Mouse (Mus musculus) midbrain, embryonic 15.5 days (tissue): ENCODE data around the gene Gm11939. TPM values are rescaled to one million over a fixed set of nuclear protein-coding genes. Genes with fewer than 3 reads are reported as not detected.

Experiments used
- ATAC-seq: fragments of 200-750 bp; cut with Nextera tagmentation; replicated peaks from 2 replicates; pipeline ENCODE4 v1.8.0; 2017; ENCODE audit warnings: moderate TSS enrichment
- H3K27ac ChIP-seq: fragments of 300-500 bp; sonication (generic); 2 replicates; pipeline ENCODE4 v1.5.1; 2015; ENCODE audit warnings: mild to moderate bottlenecking, inconsistent platforms
- H3K27me3 ChIP-seq: fragments of 300-500 bp; sonication (generic); replicated peaks from 2 replicates; pipeline ENCODE4 v1.6.1; 2015; ENCODE audit warnings: inconsistent platforms
- H3K36me3 ChIP-seq: fragments of 300-500 bp; sonication (generic); replicated peaks from 2 replicates; pipeline ENCODE4 v1.6.1; 2015; ENCODE audit warnings: inconsistent platforms
- H3K4me1 ChIP-seq: fragments of 300-500 bp; sonication (generic); 2 replicates; pipeline ENCODE4 v1.6.1; 2015; ENCODE audit warnings: inconsistent platforms
- H3K4me2 ChIP-seq: fragments of 300-500 bp; sonication (generic); 2 replicates; pipeline ENCODE4 v1.6.1; 2015; ENCODE audit warnings: inconsistent platforms, mild to moderate bottlenecking, moderate library complexity
- H3K4me3 ChIP-seq: fragments of 300-500 bp; sonication (generic); 2 replicates; pipeline ENCODE4 v1.5.1; 2015; ENCODE audit warnings: mild to moderate bottlenecking, inconsistent platforms
- H3K9ac ChIP-seq: fragments of 300-500 bp; sonication (generic); 2 replicates; pipeline ENCODE4 v1.6.1; 2015; ENCODE audit warnings: mild to moderate bottlenecking, inconsistent platforms
- H3K9me3 ChIP-seq: fragments of 300-500 bp; sonication (generic); 2 replicates; pipeline ENCODE4 v1.6.1; 2016; ENCODE audit warnings: inconsistent platforms
- WGBS: fragments of 180-500 bp; shearing (Covaris S2); methylation state at CpG from one replicate; pipeline ENCODE4 v1.1.7; 2015; ENCODE audit warnings: mixed read lengths; 5-methylcytosine and 5-hydroxymethylcytosine counted together
- polyA plus RNA-seq: library from polyadenylated mRNA; unstranded; fragments of >200 nt; fragmentation: Nextera tagmentation; extraction: Ambion mirVana; gene quantifications from 2 replicates; pipeline ENCODE4 v1.2.1, GENCODE M21; 2015

Gm11939 gene
- polyA plus RNA-seq, 1 experiment from 2014 or later = not detected

- no peak overlapping the region for H3K4me2 ChIP-seq
- H3K27ac ChIP-seq = no peak overlapping the region
- H3K4me3 ChIP-seq = no peak overlapping the region
- no peak for ATAC-seq
- H3K4me1 ChIP-seq = no peaks in the 10 kb centered on the region
- H3K27me3 ChIP-seq = no peaks in the 10 kb centered on the region
- WGBS = 85% methylated on average over 3 of the region's 3 CpGs
- H3K9me3 ChIP-seq = no peaks in the 10 kb centered on the region
- no peaks in the 10 kb centered on the region for H3K36me3 ChIP-seq
- no peak overlapping the region for H3K9ac ChIP-seq
Observed at GRCm38 (mm10) chr11:99557976-99558745, 1.1 kb downstream of the Gm11939 start.

GRCm38 (mm10) chr11:99556753-99557152 lies 2.5 kb downstream of the Gm11939 start, which contains the start of gene Krtap3-2:
TSS of gene Krtap3-2 (minus strand) at chr11:99556853.
- ATAC-seq = no peak
- Histone ChIP-seq H3K9ac (no peak within 1 kb of the TSS), H3K36me3 (no peaks in the 10 kb centered on the region), H3K4me2 (no peak within 1 kb of the TSS), H3K9me3 (no peaks in the 10 kb centered on the region), H3K27me3 (no peaks in the 10 kb centered on the region), H3K4me3 (no peak within 1 kb of the TSS), H3K4me1 (no peaks in the 10 kb centered on the region), H3K27ac (no peak within 1 kb of the TSS)
- 85% methylated on average over 2 of the region's 2 CpGs for WGBS

DNA sequence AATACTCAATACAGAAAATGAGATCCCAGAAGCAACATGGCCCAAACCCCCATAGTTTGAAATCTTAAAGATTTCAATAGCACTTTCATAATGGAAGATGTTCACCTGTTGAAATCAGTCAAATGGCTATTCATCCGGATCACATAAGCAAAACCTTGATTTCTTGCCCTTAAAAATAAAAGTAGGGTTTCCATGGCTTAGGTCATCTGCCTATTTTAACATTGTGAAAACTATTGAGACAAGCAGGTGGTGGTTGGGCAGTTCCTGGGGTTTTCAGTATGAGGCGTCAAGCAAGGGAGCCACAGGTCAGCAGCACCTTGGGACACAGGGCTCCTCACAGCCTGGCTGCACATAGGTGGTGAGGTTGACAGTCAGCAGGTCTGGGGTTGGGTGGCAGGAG lies 3.1 kb downstream of the Gm11939 start:
- Histone ChIP-seq H3K36me3 (no peaks in the 10 kb centered on the region), H3K9me3 (no peaks in the 10 kb centered on the region), H3K4me3 (no peak overlapping the region), H3K9ac (no peak overlapping the region), H3K4me1 (no peaks in the 10 kb centered on the region), H3K27ac (no peak overlapping the region), H3K27me3 (no peaks in the 10 kb centered on the region), H3K4me2 (no peak overlapping the region)
- no peak for ATAC-seq
- WGBS = 90% methylated on average over 2 of the region's 2 CpGs

DNA sequence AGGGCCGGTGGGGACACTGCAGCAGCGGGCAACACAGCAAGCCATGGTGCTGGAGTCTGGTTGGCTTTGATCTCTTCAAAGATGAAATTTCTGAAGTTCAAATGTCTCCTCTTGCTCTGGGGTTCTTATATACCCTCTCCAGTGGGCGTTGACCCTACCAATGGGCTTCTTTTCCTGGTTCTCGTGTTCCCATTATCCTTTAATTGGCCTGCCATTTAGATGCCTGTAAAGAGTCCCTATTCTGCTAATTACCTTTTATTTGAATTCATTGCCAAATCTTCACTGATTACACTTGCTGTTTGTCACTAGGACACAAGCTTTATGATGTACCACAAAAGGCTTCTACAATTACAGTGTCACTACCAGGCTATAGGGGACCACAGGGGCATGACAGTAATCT lies 8.5 kb downstream of the Gm11939 start, which contains the start of gene Krtap3-3:
Gene Krtap3-3 (minus strand): TSS at position 101 of the 400 bp plus-strand sequence.
- no peak within 1 kb of the TSS for H3K4me2 ChIP-seq
- 73% methylated on average over 4 of the region's 4 CpGs for WGBS

DNA sequence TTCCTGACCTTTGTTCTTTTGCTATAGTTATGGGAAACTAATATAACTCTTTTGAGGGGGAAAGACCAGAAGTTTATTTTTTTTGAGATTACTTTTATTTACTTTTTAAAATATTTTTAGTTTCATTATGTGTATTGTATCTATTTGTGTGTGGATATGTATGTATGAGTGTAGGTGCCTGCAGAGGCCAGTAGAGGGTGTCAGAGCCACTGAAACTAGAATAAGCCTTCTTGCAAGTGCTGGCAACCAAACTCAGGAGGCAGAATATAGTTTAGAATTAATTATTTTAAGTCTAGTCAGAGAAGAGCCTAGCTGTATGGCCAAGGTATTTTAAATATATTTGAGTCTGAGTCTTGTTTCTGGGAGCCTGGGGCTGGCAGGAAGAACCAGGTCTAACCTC lies 11.4 kb downstream of the Gm11939 start:
- H3K4me1 ChIP-seq = no peaks in the 10 kb centered on the region
- H3K4me3 ChIP-seq = no peak overlapping the region
- H3K4me2 ChIP-seq = no peak overlapping the region
- H3K27ac ChIP-seq = no peak overlapping the region
- no peak overlapping the region for H3K9ac ChIP-seq
- H3K9me3 ChIP-seq = no peaks in the 10 kb centered on the region
- ATAC-seq = no peak
- no peaks in the 10 kb centered on the region for H3K27me3 ChIP-seq
- no peaks in the 10 kb centered on the region for H3K36me3 ChIP-seq

More for the DNA sequence above, 8.5 kb downstream of the Gm11939 start, which contains the start of gene Krtap3-3:
- no peaks in the 10 kb centered on the region for H3K27me3 ChIP-seq
- ATAC-seq = no peak
- no peaks in the 10 kb centered on the region for H3K9me3 ChIP-seq
- no peak within 1 kb of the TSS for H3K27ac ChIP-seq
- H3K4me3 ChIP-seq = no peak within 1 kb of the TSS
- no peak within 1 kb of the TSS for H3K9ac ChIP-seq
- no peaks in the 10 kb centered on the region for H3K4me1 ChIP-seq
- H3K36me3 ChIP-seq = no peaks in the 10 kb centered on the region

- Histone ChIP-seq H3K9me3 (no peaks in the 10 kb centered on the region), H3K4me2 (no peak overlapping the region), H3K36me3 (no peaks in the 10 kb centered on the region), H3K27ac (no peak overlapping the region), H3K9ac (no peak overlapping the region), H3K4me1 (no peaks in the 10 kb centered on the region), H3K4me3 (no peak overlapping the region), H3K27me3 (no peaks in the 10 kb centered on the region)
- no peak for ATAC-seq
- WGBS = 58% methylated on average over 9 of the region's 9 CpGs
Observed at GRCm38 (mm10) chr11:99539721-99540120, 19.5 kb downstream of the Gm11939 start.

DNA sequence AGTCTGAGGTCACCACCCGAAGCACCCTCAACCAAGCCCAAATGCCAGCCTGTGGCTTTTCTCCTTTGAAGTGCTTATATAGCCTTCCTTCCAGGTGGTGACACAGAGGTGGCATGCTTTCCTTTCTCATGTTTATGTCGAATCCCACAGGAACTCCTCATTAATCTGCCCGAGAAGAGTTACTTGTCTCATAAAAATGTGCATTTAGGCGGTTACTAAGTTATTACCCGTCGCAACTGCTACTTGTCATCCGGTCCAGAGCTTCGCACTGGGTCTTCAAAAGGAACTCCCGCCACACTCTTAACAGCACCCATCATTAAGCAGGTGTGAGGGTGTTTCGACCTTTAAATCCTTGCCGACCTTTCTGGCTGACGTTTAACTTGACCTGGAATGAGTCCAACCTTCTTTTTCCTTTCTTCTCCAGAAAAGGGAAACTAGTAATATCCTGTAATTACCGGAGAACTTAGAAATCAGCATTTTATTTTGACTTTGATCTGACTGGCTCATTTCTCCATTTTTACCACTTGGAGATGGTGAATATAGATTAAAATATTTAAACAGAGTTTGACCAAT lies 37.9 kb downstream of the Gm11939 start, which contains the start of gene Krt39:
Gene Krt39 (minus strand): TSS at position 51 of the 573 bp plus-strand sequence.
- Histone ChIP-seq H3K4me3 (no peak within 1 kb of the TSS), H3K27ac (no peak within 1 kb of the TSS), H3K27me3 (no peaks in the 10 kb centered on the region), H3K36me3 (no peaks in the 10 kb centered on the region), H3K4me1 (no peaks in the 10 kb centered on the region), H3K9me3 (no peaks in the 10 kb centered on the region), H3K4me2 (no peak within 1 kb of the TSS), H3K9ac (no peak within 1 kb of the TSS)
- 89% methylated on average over 13 of the region's 13 CpGs for WGBS
- ATAC-seq = no peak

DNA sequence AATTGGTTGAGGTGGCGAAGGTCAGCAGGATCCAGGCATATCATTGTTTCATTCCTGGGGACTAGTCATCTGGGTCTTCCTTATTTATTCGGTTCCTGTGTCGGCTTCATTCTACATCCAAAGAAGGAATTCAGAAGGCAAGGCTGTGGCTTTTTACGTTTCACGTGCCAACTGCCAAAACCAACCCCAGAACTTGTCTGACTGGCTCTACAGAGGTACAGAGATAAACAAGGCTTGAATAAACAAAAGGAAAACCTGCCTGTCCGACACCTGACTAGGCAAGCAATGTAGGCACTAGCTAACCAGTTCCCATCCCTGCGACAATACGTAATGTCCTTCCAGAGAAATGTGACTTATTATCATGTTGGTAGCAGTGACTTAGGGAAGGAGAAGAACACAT lies 45.2 kb downstream of the Gm11939 start:
- 93% methylated on average over 8 of the region's 8 CpGs for whole genome bisulfite sequencing
- Histone ChIP-seq H3K9me3 (no peaks in the 10 kb centered on the region), H3K4me3 (no peak overlapping the region), H3K4me2 (no peak overlapping the region), H3K9ac (no peak overlapping the region), H3K27me3 (no peaks in the 10 kb centered on the region), H3K4me1 (no peaks in the 10 kb centered on the region), H3K27ac (no peak overlapping the region), H3K36me3 (no peaks in the 10 kb centered on the region)
- no peak for ATAC-seq

Other genes starting within 250 kb of the Gm11939 start
- 0.11 and 0.22 TPM in 2 replicates for gene Krt25, start 236.5 kb downstream of the Gm11939 start, polyA plus RNA-seq
- 0.14 and 0.22 TPM in 2 replicates for gene Krt26, start 221.5 kb downstream of the Gm11939 start, polyA plus RNA-seq
- 0.10 and 0.21 TPM in 2 replicates for gene Krt27, start 208.4 kb downstream of the Gm11939 start, polyA plus RNA-seq
- gene Krt28, start 184.6 kb downstream of the Gm11939 start, polyA plus RNA-seq = 0.21 and 0.45 TPM in 2 replicates
- 24.4 and 25.0 TPM in 2 replicates for gene Krt10, start 170.1 kb downstream of the Gm11939 start, polyA plus RNA-seq
- 0.14 and 0.23 TPM in 2 replicates for gene Krt12, start 137.2 kb downstream of the Gm11939 start, polyA plus RNA-seq
- 0.19 and 0.20 TPM in 2 replicates for gene Krt20, start 121.3 kb downstream of the Gm11939 start, polyA plus RNA-seq
- gene Krt23, start 66.3 kb downstream of the Gm11939 start, polyA plus RNA-seq = 0.18 TPM in 1 of 2 replicates, not detected in the other
- not detected in 2 replicates for gene Krt39, start 38.1 kb downstream of the Gm11939 start, polyA plus RNA-seq
- gene Krt40, start 16.3 kb downstream of the Gm11939 start, polyA plus RNA-seq = not detected in 2 replicates
- gene Krtap3-3, start 8.6 kb downstream of the Gm11939 start, polyA plus RNA-seq = not detected in 2 replicates
- gene Krtap3-2, start 2.6 kb downstream of the Gm11939 start, polyA plus RNA-seq = not detected in 2 replicates
- gene Krtap3-1, start 7.2 kb upstream of the Gm11939 start, polyA plus RNA-seq = not detected in 2 replicates
- not detected in 2 replicates for gene Krtap1-5, start 21.6 kb upstream of the Gm11939 start, polyA plus RNA-seq
- gene Krtap1-4, start 24.2 kb upstream of the Gm11939 start, polyA plus RNA-seq = not detected in 2 replicates
- gene Krtap1-3, start 31.9 kb upstream of the Gm11939 start, polyA plus RNA-seq = not detected in 2 replicates
- not detected in 2 replicates for gene Krtap9-3, start 38.6 kb upstream of the Gm11939 start, polyA plus RNA-seq
- gene Gm11938, start 43.8 kb upstream of the Gm11939 start, polyA plus RNA-seq = not detected in 2 replicates
- not detected in 2 replicates for gene Gm11937, start 50.7 kb upstream of the Gm11939 start, polyA plus RNA-seq
- gene Krtap2-4, start 55.4 kb upstream of the Gm11939 start, polyA plus RNA-seq = not detected in 2 replicates
- gene Gm11562, start 61.0 kb upstream of the Gm11939 start, polyA plus RNA-seq = not detected in 2 replicates
- gene Krtap4-1, start 68.8 kb upstream of the Gm11939 start, polyA plus RNA-seq = not detected in 2 replicates
- not detected in 2 replicates for gene Krtap4-2, start 75.6 kb upstream of the Gm11939 start, polyA plus RNA-seq
- gene Krtap4-7, start 84.6 kb upstream of the Gm11939 start, polyA plus RNA-seq = not detected in 2 replicates
- gene Gm11555, start 90.8 kb upstream of the Gm11939 start, polyA plus RNA-seq = not detected in 2 replicates
- gene Gm11563, start 99.5 kb upstream of the Gm11939 start, polyA plus RNA-seq = not detected in 2 replicates
- not detected in 2 replicates for gene Krtap4-6, start 106.5 kb upstream of the Gm11939 start, polyA plus RNA-seq
- not detected in 2 replicates for gene Gm14190, start 131.3 kb upstream of the Gm11939 start, polyA plus RNA-seq
- not detected in 2 replicates for gene Gm14180, start 174.8 kb upstream of the Gm11939 start, polyA plus RNA-seq
- not detected in 2 replicates for gene Gm11595, start 213.4 kb upstream of the Gm11939 start, polyA plus RNA-seq
- gene Krtap4-8, start 221.2 kb upstream of the Gm11939 start, polyA plus RNA-seq = not detected in 2 replicates
- gene Krtap4-9, start 225.7 kb upstream of the Gm11939 start, polyA plus RNA-seq = not detected in 2 replicates
- gene Gm11596, start 234.0 kb upstream of the Gm11939 start, polyA plus RNA-seq = not detected in 2 replicates
- not detected in 2 replicates for gene Gm11569, start 239.5 kb upstream of the Gm11939 start, polyA plus RNA-seq
- gene Gm11554, start 245.0 kb upstream of the Gm11939 start, polyA plus RNA-seq = not detected in 2 replicates